Mouse (Mus musculus) forebrain, postnatal 0 days (tissue): ENCODE measurements at regions not wholly inside any gene's neighbourhood (a gene's known extent, or its start where the extent isn't known, plus 50 kb on each side); places are given as distances from the start of the nearest gene placed in this dataset.
"Not testable (repeated sequence)": the region's sequence is repeated elsewhere in the genome, so short reads cannot be mapped to it uniquely, and the experiment has no call there.

Experiments
- ATAC-seq: fragments of 200-750 bp; cut with Nextera tagmentation; 2 replicates; pipeline ENCODE4 v1.8.0; 2017; ENCODE audit warnings: mild to moderate bottlenecking, moderate library complexity
- DNase-seq: peaks from one replicate; pipeline ENCODE4 v3.0.0-alpha.2; 2015
- H3K27ac ChIP-seq: fragments of 300-500 bp; sonication (generic); 2 replicates; pipeline ENCODE4 v1.5.1; 2014; ENCODE audit warnings: low read depth, mild to moderate bottlenecking, antibody characterized with exemption, low read length, moderate library complexity, mixed read lengths
- H3K27me3 ChIP-seq: fragments of 300-500 bp; sonication (generic); 2 replicates; pipeline ENCODE4 v1.6.1; 2014; ENCODE audit warnings: mild to moderate bottlenecking, low read length, mixed read lengths; ENCODE audit not compliant: insufficient read depth
- H3K36me3 ChIP-seq: fragments of 300-500 bp; sonication (generic); 2 replicates; pipeline ENCODE4 v1.6.1; 2014; ENCODE audit warnings: mild to moderate bottlenecking, moderate library complexity; ENCODE audit not compliant: insufficient read depth
- H3K4me1 ChIP-seq: fragments of 300-500 bp; sonication (generic); 2 replicates; pipeline ENCODE4 v1.6.1; 2014; ENCODE audit warnings: antibody characterized with exemption; ENCODE audit not compliant: insufficient read depth
- H3K4me2 ChIP-seq: fragments of 300-500 bp; sonication (generic); 2 replicates; pipeline ENCODE4 v1.6.1; 2014; ENCODE audit warnings: low read depth, mild to moderate bottlenecking, moderate library complexity
- H3K4me3 ChIP-seq: fragments of 300-500 bp; sonication (generic); 2 replicates; pipeline ENCODE4 v1.5.1; 2014; ENCODE audit warnings: low read depth, low read length, mixed read lengths
- H3K9ac ChIP-seq: fragments of 300-500 bp; sonication (generic); 2 replicates; pipeline ENCODE4 v1.6.1; 2014; ENCODE audit warnings: mild to moderate bottlenecking
- H3K9me3 ChIP-seq: fragments of 300-500 bp; sonication (generic); 2 replicates; pipeline ENCODE4 v1.6.1; 2016; ENCODE audit warnings: low read length
- CTCF ChIP-seq: sonication (generic); IDR thresholded peaks from 2 replicates; pipeline ENCODE4 v1.5.1; 2016; ENCODE audit warnings: antibody characterized with exemption, control low read depth, low read depth
- WGBS: fragments of 180-500 bp; shearing (Covaris S2); extraction: QIAGEN DNeasy Blood & Tissue Kit; methylation state at CpG from one replicate; pipeline ENCODE4 v1.1.7; 2014; 5-methylcytosine and 5-hydroxymethylcytosine counted together

DNA sequence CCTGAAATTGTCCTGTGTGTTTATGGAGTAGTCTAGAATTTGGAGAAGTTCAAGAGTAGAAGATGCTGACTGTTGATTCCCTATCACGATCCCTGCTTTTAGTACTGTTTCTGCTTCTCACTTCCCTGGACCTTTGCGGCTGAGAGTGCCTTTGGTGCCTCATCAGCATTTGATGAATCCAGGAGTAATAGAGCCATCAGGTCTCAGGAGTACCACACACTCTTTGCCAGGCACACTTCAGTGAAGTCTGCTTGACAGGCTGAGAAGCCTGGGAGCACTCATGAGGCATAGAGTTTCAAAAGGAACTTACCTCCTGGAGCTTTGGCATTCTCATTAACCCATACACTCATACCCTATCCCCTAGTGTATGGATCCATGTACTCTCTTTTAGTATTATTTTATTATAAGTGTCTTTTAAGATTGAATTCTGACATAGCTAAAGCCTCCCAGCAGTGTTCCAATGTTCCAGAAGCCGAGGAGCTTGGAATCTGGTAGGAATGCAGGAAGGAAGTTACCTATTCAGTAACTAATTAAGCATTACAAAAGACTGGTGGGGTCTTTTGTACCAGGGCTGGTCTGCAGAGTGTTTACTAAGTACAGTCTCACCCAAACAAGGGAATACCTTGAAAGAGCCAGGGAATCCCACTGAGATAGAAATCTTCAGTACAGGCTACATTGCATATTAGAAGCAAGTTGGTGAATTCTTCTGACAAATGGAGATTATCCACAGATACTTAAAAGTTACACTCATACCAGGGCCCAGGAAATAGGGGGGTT, 139.7 kb downstream of the Tex13c3 start:
- not testable (repeated sequence) for H3K36me3 ChIP-seq, H3K9ac ChIP-seq, H3K27me3 ChIP-seq, H3K4me3 ChIP-seq, ATAC-seq, H3K9me3 ChIP-seq, DNase-seq, H3K4me2 ChIP-seq, H3K4me1 ChIP-seq, H3K27ac ChIP-seq
- WGBS = 69% methylated on average over 3 of the region's 3 CpGs

GRCm38 (mm10) chrX:19313286-19313685, 167.8 kb downstream of the Tex13c3 start:
- WGBS = 79% methylated on average over 2 of the region's 2 CpGs
- H3K4me2 ChIP-seq = no peak overlapping the region
- H3K27ac ChIP-seq = no peak overlapping the region
- no peak for TF ChIP-seq CTCF
- no peaks in the 10 kb centered on the region for H3K9me3 ChIP-seq
- H3K36me3 ChIP-seq = no peaks in the 10 kb centered on the region
- DNase-seq (no peak), ATAC-seq (no peak)
- no peak overlapping the region for H3K9ac ChIP-seq
- H3K4me3 ChIP-seq = no peak overlapping the region
- H3K27me3 ChIP-seq = no peaks in the 10 kb centered on the region
- H3K4me1 ChIP-seq = no peaks in the 10 kb centered on the region

- 62% methylated on average over 1 of the region's 1 CpGs for WGBS
- Histone ChIP-seq H3K9me3 (no peaks in the 10 kb centered on the region), H3K4me1 (no peaks in the 10 kb centered on the region), H3K4me3 (no peak overlapping the region), H3K27me3 (no peaks in the 10 kb centered on the region), H3K27ac (no peak overlapping the region), H3K9ac (no peak overlapping the region), H3K4me2 (no peak overlapping the region), H3K36me3 (no peaks in the 10 kb centered on the region)
- no peak for TF ChIP-seq CTCF
- ATAC-seq (no peak), DNase-seq (no peak)
Measured at GRCm38 (mm10) chrX:19311809-19312559, 169.1 kb downstream of the Tex13c3 start.

GRCm38 (mm10) chrX:19311377-19311776, 169.7 kb downstream of the Tex13c3 start:
- Histone ChIP-seq H3K36me3 (no peaks in the 10 kb centered on the region), H3K9me3 (no peaks in the 10 kb centered on the region), H3K27me3 (no peaks in the 10 kb centered on the region), H3K4me3 (no peak overlapping the region), H3K27ac (no peak overlapping the region), H3K4me2 (no peak overlapping the region), H3K9ac (no peak overlapping the region), H3K4me1 (no peaks in the 10 kb centered on the region)
- TF ChIP-seq CTCF = no peak
- DNase-seq (no peak), ATAC-seq (no peak)
- 37% methylated on average over 1 of the region's 1 CpGs for WGBS

DNA sequence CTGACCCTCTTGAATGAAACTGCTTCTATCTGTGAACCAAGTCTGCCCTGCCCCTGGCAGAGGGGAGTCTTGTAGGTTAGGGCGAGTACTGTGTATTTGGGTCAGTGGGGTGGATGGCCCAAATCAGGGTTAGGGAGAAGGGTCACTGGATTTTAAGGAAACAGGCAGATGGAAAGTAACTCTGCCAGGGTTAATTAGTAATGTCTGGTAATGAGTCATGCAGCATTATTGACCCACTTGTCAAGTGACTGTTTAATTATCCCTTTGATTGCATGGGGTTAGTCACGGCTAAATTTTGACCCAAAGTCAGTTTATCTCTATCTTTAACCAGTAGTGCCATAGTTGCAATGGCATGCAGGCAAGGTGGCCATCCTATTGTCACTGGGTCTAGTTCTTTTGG, 192.9 kb downstream of the Tex13c3 start:
- Histone ChIP-seq H3K4me1 (no peaks in the 10 kb centered on the region), H3K9me3 (no peaks in the 10 kb centered on the region), H3K36me3 (no peaks in the 10 kb centered on the region), H3K4me2 (no peak overlapping the region), H3K4me3 (no peak overlapping the region), H3K9ac (no peak overlapping the region), H3K27me3 (no peaks in the 10 kb centered on the region), H3K27ac (no peak overlapping the region)
- DNase-seq (no peak), ATAC-seq (no peak)
- TF ChIP-seq CTCF = no peak
- WGBS = 82% methylated on average over 2 of the region's 2 CpGs

DNA sequence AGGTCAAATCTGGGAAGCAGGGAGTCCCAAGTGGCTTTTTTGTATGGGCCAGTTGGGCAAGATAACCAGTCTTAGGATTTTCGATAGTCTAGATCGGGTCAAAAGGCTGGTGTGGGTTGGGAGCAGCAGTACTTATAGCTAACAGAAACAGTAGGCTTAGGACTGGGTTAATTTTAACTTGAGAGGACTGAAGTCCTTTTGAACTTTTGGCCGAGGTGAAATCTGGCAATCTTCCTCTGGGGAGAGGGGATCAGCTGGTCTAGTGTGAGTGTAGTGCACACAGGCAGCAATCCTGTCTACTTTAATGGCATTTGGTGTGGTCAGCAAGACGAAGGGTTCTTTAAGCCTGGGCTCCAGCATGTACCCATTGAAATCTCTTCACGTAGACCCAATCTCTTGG, 194.7 kb downstream of the Tex13c3 start:
- no peak for TF ChIP-seq CTCF
- H3K36me3 ChIP-seq = no peaks in the 10 kb centered on the region
- H3K27me3 ChIP-seq = no peaks in the 10 kb centered on the region
- no peak for DNase-seq
- 90% methylated on average over 5 of the region's 5 CpGs for WGBS
- H3K27ac ChIP-seq = no peak overlapping the region
- no peak overlapping the region for H3K4me3 ChIP-seq
- no peak overlapping the region for H3K4me2 ChIP-seq
- no peak for ATAC-seq
- no peaks in the 10 kb centered on the region for H3K4me1 ChIP-seq
- H3K9me3 ChIP-seq = no peaks in the 10 kb centered on the region
- H3K9ac ChIP-seq = no peak overlapping the region

DNA sequence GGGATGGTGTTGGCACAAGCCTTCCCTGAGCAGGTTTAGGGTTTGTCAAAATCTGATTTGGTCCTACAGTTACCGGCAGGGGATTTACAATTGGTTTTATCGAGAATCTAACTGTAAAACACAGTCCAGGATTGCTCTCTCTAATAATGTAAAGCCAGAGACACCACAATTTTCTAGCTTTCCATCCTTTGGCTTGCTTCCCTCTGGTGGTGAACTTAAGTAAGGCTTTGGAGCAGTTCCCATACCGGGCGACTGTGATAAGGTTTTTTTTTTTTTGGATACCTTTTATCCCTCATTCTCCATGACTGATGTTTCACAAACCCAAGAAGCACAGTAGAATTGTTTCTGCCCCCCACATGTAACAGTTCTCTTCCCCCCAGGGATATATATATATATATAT, 195.3 kb downstream of the Tex13c3 start:
- H3K36me3 ChIP-seq = no peaks in the 10 kb centered on the region
- no peak overlapping the region for H3K9ac ChIP-seq
- 71% methylated on average over 4 of the region's 4 CpGs for WGBS
- no peak overlapping the region for H3K4me3 ChIP-seq
- peak; percentile 5 for DNase-seq
- H3K9me3 ChIP-seq = no peaks in the 10 kb centered on the region
- H3K4me1 ChIP-seq = no peaks in the 10 kb centered on the region
- TF ChIP-seq CTCF = peak; percentile 17; the same call in 1 of the 2 replicates
- no peak overlapping the region for H3K27ac ChIP-seq
- no peak for ATAC-seq
- no peak overlapping the region for H3K4me2 ChIP-seq
- H3K27me3 ChIP-seq = no peaks in the 10 kb centered on the region
